Mouse (Mus musculus): ENCODE data around the gene Ghsr. TPM values are rescaled to one million over a fixed set of nuclear protein-coding genes. Genes with fewer than 3 reads are reported as not detected.

Ghsr gene
- polyA plus RNA-seq, 1 experiment: not detected

GRCm38 (mm10) chr3:27338437-27338836 is 32.7 kb upstream of the Ghsr start:
- H3K4me3 ChIP-seq: no peak overlapping the region
- H3K27me3 ChIP-seq (ENCODE audit: control insufficient read depth, insufficient read depth, insufficient read length): peaks cover 13% of the 10 kb centered on the region
- H3K79me2 ChIP-seq (ENCODE audit: control insufficient read depth, insufficient read depth): no peaks in the 10 kb centered on the region
- H3ac ChIP-seq (ENCODE audit: control insufficient read depth, insufficient read length): no peak overlapping the region
- no peak for TF ChIP-seq MAX (IDR thresholded peaks at IDR 0.05; ENCODE audit: low read depth)
- no peak for TF ChIP-seq POLR2AphosphoS2 (IDR thresholded peaks at IDR 0.05; ENCODE audit: insufficient read length, low read depth)
- H3K36me3 ChIP-seq (ENCODE audit: control insufficient read depth, insufficient read depth): no peaks in the 10 kb centered on the region
- no peak overlapping the region for H3K4me2 ChIP-seq (ENCODE audit: low read depth)

- H3K4me3 ChIP-seq: no peak overlapping the region
Measured at GRCm38 (mm10) chr3:27338887-27339286, 32.3 kb upstream of the Ghsr start.

GRCm38 (mm10) chr3:27340757-27341156 is 30.4 kb upstream of the Ghsr start:
- Histone ChIP-seq H3K79me2 (ENCODE audit: control insufficient read depth, insufficient read depth) (no peaks in the 10 kb centered on the region), H3K4me2 (ENCODE audit: low read depth) (no peak overlapping the region), H3ac (ENCODE audit: control insufficient read depth, insufficient read length) (no peak overlapping the region), H3K27me3 (ENCODE audit: control insufficient read depth, insufficient read depth, insufficient read length) (peaks cover 7% of the 10 kb centered on the region), H3K36me3 (ENCODE audit: control insufficient read depth, insufficient read depth) (no peaks in the 10 kb centered on the region), H3K4me3 (no peak overlapping the region)
- no peak for TF ChIP-seq USF1 (IDR thresholded peaks at IDR 0.05; ENCODE audit: low read depth)
- no peak for TF ChIP-seq E2F4 (IDR thresholded peaks at IDR 0.05; ENCODE audit: insufficient read depth)
- no peak for TF ChIP-seq TCF3 (IDR thresholded peaks at IDR 0.05; ENCODE audit: insufficient read length, low read depth)
- no peak for TF ChIP-seq SRF (IDR thresholded peaks at IDR 0.05; ENCODE audit: control insufficient read depth, insufficient read length, low read depth)
- no peak for TF ChIP-seq CEBPB (IDR thresholded peaks at IDR 0.05; ENCODE audit: insufficient read depth, poor library complexity, severe bottlenecking)
- no peak for TF ChIP-seq TCF12 (IDR thresholded peaks at IDR 0.05; ENCODE audit: insufficient read depth, poor library complexity, severe bottlenecking)
- TF ChIP-seq POLR2AphosphoS2 (IDR thresholded peaks at IDR 0.05; ENCODE audit: insufficient read length, low read depth): no peak
- no peak for TF ChIP-seq MYOG (IDR thresholded peaks at IDR 0.05; ENCODE audit: control insufficient read depth in 1 of 3, insufficient read depth in 1 of 3, insufficient read length in 2 of 3, low read depth in 2 of 3)
- no peak for TF ChIP-seq MYOD1 (IDR thresholded peaks at IDR 0.05; ENCODE audit: control insufficient read depth in 1 of 3, insufficient read length in 2 of 3, low read depth in 2 of 3)
- no peak for TF ChIP-seq POLR2A (IDR thresholded peaks at IDR 0.05; ENCODE audit: insufficient read length, low read depth)

More at GRCm38 (mm10) chr3:27338887-27339286, 32.3 kb upstream of the Ghsr start:
- no peak for TF ChIP-seq POLR2AphosphoS2 (IDR thresholded peaks at IDR 0.05; ENCODE audit: insufficient read length, low read depth)
- TF ChIP-seq MYOG (IDR thresholded peaks at IDR 0.05; ENCODE audit: control insufficient read depth in 1 of 3, insufficient read depth in 1 of 3, insufficient read length in 2 of 3, low read depth in 2 of 3): no peak
- TF ChIP-seq CEBPB (IDR thresholded peaks at IDR 0.05; ENCODE audit: insufficient read depth, poor library complexity, severe bottlenecking): no peak
- no peak for TF ChIP-seq USF1 (IDR thresholded peaks at IDR 0.05; ENCODE audit: low read depth)
- no peak for TF ChIP-seq E2F4 (IDR thresholded peaks at IDR 0.05; ENCODE audit: insufficient read depth)
- no peak for TF ChIP-seq POLR2A (IDR thresholded peaks at IDR 0.05; ENCODE audit: insufficient read length, low read depth)
- TF ChIP-seq TCF3 (IDR thresholded peaks at IDR 0.05; ENCODE audit: insufficient read length, low read depth): no peak
- no peak for TF ChIP-seq TCF12 (IDR thresholded peaks at IDR 0.05; ENCODE audit: insufficient read depth, poor library complexity, severe bottlenecking)
- no peak for TF ChIP-seq REST (IDR thresholded peaks at IDR 0.05; ENCODE audit: insufficient read depth, insufficient read length)
- TF ChIP-seq MYOD1 (IDR thresholded peaks at IDR 0.05; ENCODE audit: control insufficient read depth in 1 of 3, insufficient read length in 2 of 3, low read depth in 2 of 3): no peak
- TF ChIP-seq MAX (IDR thresholded peaks at IDR 0.05; ENCODE audit: low read depth): no peak
- no peak for TF ChIP-seq SRF (IDR thresholded peaks at IDR 0.05; ENCODE audit: control insufficient read depth, insufficient read length, low read depth)
- Histone ChIP-seq H3K36me3 (ENCODE audit: control insufficient read depth, insufficient read depth) (no peaks in the 10 kb centered on the region), H3K79me2 (ENCODE audit: control insufficient read depth, insufficient read depth) (no peaks in the 10 kb centered on the region), H3K4me2 (ENCODE audit: low read depth) (no peak overlapping the region), H3K27me3 (ENCODE audit: control insufficient read depth, insufficient read depth, insufficient read length) (peaks cover 13% of the 10 kb centered on the region), H3ac (ENCODE audit: control insufficient read depth, insufficient read length) (no peak overlapping the region)

- Histone ChIP-seq H3K4me3 (no peak overlapping the region), H3K4me2 (ENCODE audit: low read depth) (no peak overlapping the region), H3K27me3 (ENCODE audit: control insufficient read depth, insufficient read depth, insufficient read length) (peaks cover 6% of the 10 kb centered on the region), H3K79me2 (ENCODE audit: control insufficient read depth, insufficient read depth) (no peaks in the 10 kb centered on the region), H3ac (ENCODE audit: control insufficient read depth, insufficient read length) (no peak overlapping the region), H3K36me3 (ENCODE audit: control insufficient read depth, insufficient read depth) (no peaks in the 10 kb centered on the region)
- TF ChIP-seq MAX (IDR thresholded peaks at IDR 0.05; ENCODE audit: low read depth) (no peak), TCF12 (IDR thresholded peaks at IDR 0.05; ENCODE audit: insufficient read depth, poor library complexity, severe bottlenecking) (no peak), TCF3 (IDR thresholded peaks at IDR 0.05; ENCODE audit: insufficient read length, low read depth) (no peak), MYOD1 (IDR thresholded peaks at IDR 0.05; ENCODE audit: control insufficient read depth in 1 of 3, insufficient read length in 2 of 3, low read depth in 2 of 3) (no peak), MYOG (IDR thresholded peaks at IDR 0.05; ENCODE audit: control insufficient read depth in 1 of 3, insufficient read depth in 1 of 3, insufficient read length in 2 of 3, low read depth in 2 of 3) (no peak), POLR2AphosphoS2 (IDR thresholded peaks at IDR 0.05; ENCODE audit: insufficient read length, low read depth) (no peak), POLR2A (IDR thresholded peaks at IDR 0.05; ENCODE audit: insufficient read length, low read depth) (no peak), REST (IDR thresholded peaks at IDR 0.05; ENCODE audit: insufficient read depth, insufficient read length) (no peak), E2F4 (IDR thresholded peaks at IDR 0.05; ENCODE audit: insufficient read depth) (no peak), CEBPB (IDR thresholded peaks at IDR 0.05; ENCODE audit: insufficient read depth, poor library complexity, severe bottlenecking) (no peak), USF1 (IDR thresholded peaks at IDR 0.05; ENCODE audit: low read depth) (no peak), SRF (IDR thresholded peaks at IDR 0.05; ENCODE audit: control insufficient read depth, insufficient read length, low read depth) (no peak)
Measured at GRCm38 (mm10) chr3:27342462-27342861, 28.7 kb upstream of the Ghsr start.

GRCm38 (mm10) chr3:27345526-27345925 is 25.6 kb upstream of the Ghsr start:
- H3K36me3 ChIP-seq (ENCODE audit: control insufficient read depth, insufficient read depth): no peaks in the 10 kb centered on the region
- TF ChIP-seq SRF (IDR thresholded peaks at IDR 0.05; ENCODE audit: control insufficient read depth, insufficient read length, low read depth) (no peak), MYOG (IDR thresholded peaks at IDR 0.05; ENCODE audit: control insufficient read depth in 1 of 3, insufficient read depth in 1 of 3, insufficient read length in 2 of 3, low read depth in 2 of 3) (no peak), TCF12 (IDR thresholded peaks at IDR 0.05; ENCODE audit: insufficient read depth, poor library complexity, severe bottlenecking) (no peak), CEBPB (IDR thresholded peaks at IDR 0.05; ENCODE audit: insufficient read depth, poor library complexity, severe bottlenecking) (no peak), TCF3 (IDR thresholded peaks at IDR 0.05; ENCODE audit: insufficient read length, low read depth) (no peak), E2F4 (IDR thresholded peaks at IDR 0.05; ENCODE audit: insufficient read depth) (no peak), MYOD1 (IDR thresholded peaks at IDR 0.05; ENCODE audit: control insufficient read depth in 1 of 3, insufficient read length in 2 of 3, low read depth in 2 of 3) (no peak), USF1 (IDR thresholded peaks at IDR 0.05; ENCODE audit: low read depth) (no peak), MAX (IDR thresholded peaks at IDR 0.05; ENCODE audit: low read depth) (no peak), POLR2AphosphoS2 (IDR thresholded peaks at IDR 0.05; ENCODE audit: insufficient read length, low read depth) (no peak), POLR2A (IDR thresholded peaks at IDR 0.05; ENCODE audit: insufficient read length, low read depth) (no peak), REST (IDR thresholded peaks at IDR 0.05; ENCODE audit: insufficient read depth, insufficient read length) (no peak)
- H3K79me2 ChIP-seq (ENCODE audit: control insufficient read depth, insufficient read depth): no peaks in the 10 kb centered on the region
- H3K27me3 ChIP-seq (ENCODE audit: control insufficient read depth, insufficient read depth, insufficient read length): peaks cover 5% of the 10 kb centered on the region
- H3ac ChIP-seq (ENCODE audit: control insufficient read depth, insufficient read length): no peak overlapping the region
- H3K4me2 ChIP-seq (ENCODE audit: low read depth): no peak overlapping the region
- H3K4me3 ChIP-seq: no peak overlapping the region
